Mouse (Mus musculus) MEL (cell line): Measurements from ENCODE around the gene Olfr56. TPM values are rescaled to one million over a fixed set of nuclear protein-coding genes. Genes with fewer than 3 reads are reported as not detected.

Experiments
- DNase-seq: peaks from one replicate; pipeline ENCODE4 v3.0.0; 2011; ENCODE audit warnings: low read depth, low spot score
- H3K27ac ChIP-seq: 2 replicates; pipeline ENCODE4 v1.5.1; 2012; ENCODE audit warnings: low read depth, mild to moderate bottlenecking, control low read depth, low read length, moderate library complexity; ENCODE audit not compliant: control insufficient read depth
- H3K27me3 ChIP-seq, 2 experiments: fragments of 150-350 bp in 1 of 2; sonication (generic) in 1 of 2; 2 replicates each; pipeline ENCODE4 v1.6.1; 2012; ENCODE audit warnings: low read length in 2 of 2, mild to moderate bottlenecking in 2 of 2, improper control_type of control experiment in 1 of 2, moderate library complexity in 1 of 2; ENCODE audit not compliant: insufficient read depth in 2 of 2, control insufficient read depth in 1 of 2
- H3K36me3 ChIP-seq, 2 experiments: 2 replicates each; pipeline ENCODE4 v1.6.1; 2012 to 2014; ENCODE audit warnings: low read length in 2 of 2, improper control_type of control experiment in 1 of 2, inconsistent platforms in 1 of 2, mild to moderate bottlenecking in 1 of 2; ENCODE audit not compliant: insufficient read depth in 2 of 2, control insufficient read depth in 1 of 2
- H3K4me1 ChIP-seq, 2 experiments: fragments of 150-350 bp in 1 of 2; sonication (generic) in 1 of 2; 2 replicates each; pipeline ENCODE4 v1.6.1; 2012; ENCODE audit warnings: low read length in 2 of 2, improper control_type of control experiment in 1 of 2, mild to moderate bottlenecking in 1 of 2; ENCODE audit not compliant: insufficient read depth in 2 of 2, control insufficient read depth in 1 of 2
- H3K4me3 ChIP-seq, 2 experiments: fragments of 150-350 bp in 1 of 2; sonication (generic) in 1 of 2; 2 replicates each; pipeline ENCODE4 v1.5.1; 2012; ENCODE audit warnings: low read depth in 2 of 2, low read length in 2 of 2, mild to moderate bottlenecking in 2 of 2, moderate library complexity in 2 of 2, control low read depth in 1 of 2, improper control_type of control experiment in 1 of 2; ENCODE audit not compliant: control insufficient read depth in 1 of 2, insufficient read depth in 1 of 2
- H3K79me2 ChIP-seq: 2 replicates; pipeline ENCODE4 v1.6.1; 2012; ENCODE audit warnings: mild to moderate bottlenecking, low read length, moderate library complexity; ENCODE audit not compliant: control insufficient read depth, poor library complexity, insufficient read depth
- H3K9ac ChIP-seq: 2 replicates; pipeline ENCODE4 v1.6.1; 2012; ENCODE audit warnings: low read depth, mild to moderate bottlenecking, control low read depth, low read length, moderate library complexity; ENCODE audit not compliant: control insufficient read depth, poor library complexity, severe bottlenecking
- H3K9me3 ChIP-seq: fragments of 150-350 bp; sonication (generic); replicated peaks from 2 replicates; pipeline ENCODE4 v1.6.1; 2012; ENCODE audit warnings: mild to moderate bottlenecking, low read length, improper control_type of control experiment, moderate library complexity; ENCODE audit not compliant: insufficient read depth
- CTCF ChIP-seq, 3 experiments: IDR thresholded peaks in 2 of 3; conservative IDR thresholded peaks in 1 of 3; 2 replicates each; pipeline ENCODE4 v1.5.1; 2011 to 2012; ENCODE audit warnings: low read length in 3 of 3, low read depth in 2 of 3, mild to moderate bottlenecking in 2 of 3, improper control_type of control experiment in 1 of 3, inconsistent platforms in 1 of 3, mixed read lengths in 1 of 3, moderate library complexity in 1 of 3; ENCODE audit not compliant: control insufficient read depth in 1 of 3, insufficient read depth in 1 of 3, poor library complexity in 1 of 3, severe bottlenecking in 1 of 3
- EP300 ChIP-seq, 2 experiments: IDR thresholded peaks; 2 replicates each; pipeline ENCODE4 v1.6.1; 2011; ENCODE audit warnings: improper control_type of control experiment in 2 of 2, low read length in 2 of 2, low read depth in 1 of 2, mild to moderate bottlenecking in 1 of 2
- GATA1 ChIP-seq: IDR thresholded peaks from 2 replicates; pipeline ENCODE4 v1.6.1; 2011; ENCODE audit warnings: low read depth, low read length, improper control_type of control experiment
- HCFC1 ChIP-seq: IDR thresholded peaks from 2 replicates; pipeline ENCODE4 v1.6.1; 2012; ENCODE audit warnings: low read depth, mild to moderate bottlenecking, inconsistent platforms, low read length, improper control_type of control experiment, moderate library complexity
- JUND ChIP-seq: IDR thresholded peaks from 2 replicates; pipeline ENCODE4 v1.6.1; 2011; ENCODE audit warnings: low read depth, mild to moderate bottlenecking, improper control_type of control experiment, low read length
- KAT2A ChIP-seq: conservative IDR thresholded peaks from 2 replicates; pipeline ENCODE4 v1.6.1; 2012; ENCODE audit warnings: low read depth, low read length, improper control_type of control experiment, inconsistent platforms
- MAFK ChIP-seq: IDR thresholded peaks from 2 replicates; pipeline ENCODE4 v1.6.1; 2011; ENCODE audit warnings: low read depth, mild to moderate bottlenecking, low read length, improper control_type of control experiment, borderline replicate concordance
- MYB ChIP-seq: IDR thresholded peaks from 2 replicates; pipeline ENCODE4 v1.6.1; 2011; ENCODE audit warnings: mild to moderate bottlenecking, low read depth, low read length, improper control_type of control experiment
- NRF1 ChIP-seq: IDR thresholded peaks from 2 replicates; pipeline ENCODE4 v1.6.1; 2014; ENCODE audit warnings: low read depth, mild to moderate bottlenecking, inconsistent platforms, low read length, improper control_type of control experiment, moderate library complexity; ENCODE audit not compliant: poor library complexity, insufficient read depth, severe bottlenecking
- POLR2AphosphoS2 ChIP-seq: IDR thresholded peaks from 2 replicates; pipeline ENCODE4 v1.6.1; 2011; ENCODE audit warnings: low read length, improper control_type of control experiment
- POLR2AphosphoS5 ChIP-seq: IDR thresholded peaks from 2 replicates; pipeline ENCODE4 v1.6.1; 2012; ENCODE audit warnings: low read depth, borderline replicate concordance, mild to moderate bottlenecking, inconsistent platforms, low read length, moderate library complexity, mixed read lengths
- RAD21 ChIP-seq: IDR thresholded peaks from 2 replicates; pipeline ENCODE4 v1.6.1; 2011; ENCODE audit warnings: mild to moderate bottlenecking, low read depth, low read length, improper control_type of control experiment
- SIN3A ChIP-seq: IDR thresholded peaks from 2 replicates; pipeline ENCODE4 v1.6.1; 2012; ENCODE audit warnings: low read length, improper control_type of control experiment, inconsistent platforms
- SMC3 ChIP-seq: IDR thresholded peaks from 2 replicates; pipeline ENCODE4 v1.6.1; 2011; ENCODE audit warnings: low read depth, low read length, improper control_type of control experiment
- TAL1 ChIP-seq: IDR thresholded peaks from 2 replicates; pipeline ENCODE4 v1.6.1; 2012; ENCODE audit warnings: mild to moderate bottlenecking, inconsistent platforms, low read length, moderate library complexity, mixed read lengths
- TBP ChIP-seq: IDR thresholded peaks from 2 replicates; pipeline ENCODE4 v1.8.0; 2011; ENCODE audit warnings: low read depth, low read length, improper control_type of control experiment
- TCF12 ChIP-seq: IDR thresholded peaks from 2 replicates; pipeline ENCODE4 v1.6.1; 2014; ENCODE audit warnings: low read depth, mild to moderate bottlenecking, inconsistent platforms, low read length, improper control_type of control experiment, moderate library complexity
- USF2 ChIP-seq, 2 experiments: IDR thresholded peaks; 2 replicates each; pipeline ENCODE4 v1.6.1; 2011 to 2012; ENCODE audit warnings: improper control_type of control experiment in 2 of 2, low read length in 2 of 2, borderline replicate concordance in 1 of 2, inconsistent platforms in 1 of 2, low read depth in 1 of 2, mild to moderate bottlenecking in 1 of 2; ENCODE audit not compliant: insufficient read depth in 1 of 2
- ZMIZ1 ChIP-seq: IDR thresholded peaks from 2 replicates; pipeline ENCODE4 v1.6.1; 2012; ENCODE audit warnings: low read depth, mild to moderate bottlenecking, inconsistent platforms, low read length, improper control_type of control experiment, moderate library complexity
- ZNF384 ChIP-seq: IDR thresholded peaks from 2 replicates; pipeline ENCODE4 v1.6.1; 2012; ENCODE audit warnings: low read depth, mild to moderate bottlenecking, inconsistent platforms, low read length, improper control_type of control experiment
- polyA plus RNA-seq, 2 experiments: library from polyadenylated mRNA; stranded (reverse) in 1 of 2; unstranded in 1 of 2; fragments of >175 nt in 1 of 2; fragments of >200 nt in 1 of 2; gene quantifications; 2 replicates each; pipeline versions ENCODE4 v1.2.1 to v1.2.4; 2012; ENCODE audit warnings: low replicate concordance in 2 of 2, low read depth in 1 of 2; ENCODE audit not compliant: insufficient read length in 2 of 2, insufficient read depth in 1 of 2, missing spikeins in 1 of 2
- total RNA-seq: library from RNA; depleted of rRNA; stranded (reverse); fragments of 300-350 nt; gene quantifications from 2 replicates; pipeline ENCODE4 v1.2.3, GENCODE M21; 2012

Gene Olfr56
- total and polyA plus RNA-seq, 3 experiments: 0.58 to 0.92 TPM; not detected in 1

DNA sequence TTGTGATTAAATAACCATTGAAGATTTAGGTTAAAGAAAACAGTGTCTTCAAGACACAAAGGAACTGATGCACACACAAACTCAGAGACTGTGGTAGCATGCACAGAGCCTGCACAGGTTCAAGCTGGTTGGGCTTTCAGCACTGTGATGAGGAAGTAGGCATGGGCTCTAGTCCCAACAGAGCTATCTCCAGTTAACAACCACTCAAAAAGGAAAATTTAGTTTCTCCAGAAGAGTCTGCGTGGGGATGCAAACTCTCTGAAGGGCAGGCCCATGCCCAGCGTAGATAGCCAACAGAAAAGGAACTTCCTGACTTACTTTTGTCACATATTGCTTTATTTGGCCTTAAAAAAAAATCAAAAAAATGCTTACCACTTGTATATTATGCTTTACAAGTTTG is 114.1 kb downstream of the Olfr56 start (continued):
- no peak for TF ChIP-seq POLR2AphosphoS5
- TF ChIP-seq, all 39 proteins: peak for 9

DNA sequence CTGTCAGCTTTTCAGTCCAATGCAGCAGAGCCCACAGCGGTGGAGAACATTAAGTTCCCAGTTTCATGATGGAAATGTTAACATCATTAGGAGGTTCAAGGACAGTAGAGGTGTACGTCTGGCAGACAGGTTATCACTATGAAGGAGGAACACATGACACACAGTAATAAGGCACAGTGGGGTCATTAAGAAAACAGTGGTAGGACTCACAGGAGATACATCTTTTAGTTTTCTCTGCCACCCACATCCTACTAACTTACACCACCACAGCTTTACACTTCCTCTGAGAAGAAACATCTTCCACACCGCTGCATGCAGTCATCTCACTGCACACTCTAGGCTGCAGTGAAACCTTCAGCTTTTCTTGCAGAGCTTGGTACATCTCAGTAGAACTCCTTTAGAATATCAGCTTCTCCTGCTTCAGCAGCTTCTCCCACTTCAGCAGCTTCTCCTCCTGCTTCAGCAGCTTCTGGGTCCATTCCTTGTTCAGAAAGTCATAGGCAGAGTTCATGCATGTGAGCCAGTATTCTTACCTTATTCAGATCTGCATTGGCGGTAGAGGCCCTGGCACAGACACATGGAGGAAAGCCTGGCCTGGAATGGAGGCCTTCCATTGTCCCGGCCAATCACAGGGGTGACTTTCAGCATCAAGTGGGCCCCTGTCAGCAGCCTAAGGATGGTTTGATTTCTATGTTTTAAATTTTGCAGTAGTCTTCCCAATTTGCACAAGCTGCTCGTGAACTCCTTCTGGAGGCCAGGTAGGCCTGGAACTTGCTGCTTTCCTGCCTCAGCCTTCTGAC is 115.4 kb downstream of the Olfr56 start:
- no peak for DNase-seq
- Histone ChIP-seq H3K79me2 (no peaks in the 10 kb centered on the region), H3K27ac (no peak overlapping the region), H3K9me3 (no peaks in the 10 kb centered on the region), H3K4me3 (no peak overlapping the region), H3K9ac (no peak overlapping the region), H3K27me3 (no peaks in the 10 kb centered on the region), H3K4me1 (peaks cover 26 to 34% of the 10 kb centered on the region in 2 experiments), H3K36me3 (peaks cover 6 to 37% of the 10 kb centered on the region in 2 experiments; a peak in 3 of 4 replicates)
- TF ChIP-seq ZNF384: no peak
- TF ChIP-seq USF2 (IDR thresholded peaks at IDR 0.05; ENCODE audit: borderline replicate concordance in 1 of 2, insufficient read depth in 1 of 2, low read depth in 1 of 2, low read length in 2 of 2): no peak

DNA sequence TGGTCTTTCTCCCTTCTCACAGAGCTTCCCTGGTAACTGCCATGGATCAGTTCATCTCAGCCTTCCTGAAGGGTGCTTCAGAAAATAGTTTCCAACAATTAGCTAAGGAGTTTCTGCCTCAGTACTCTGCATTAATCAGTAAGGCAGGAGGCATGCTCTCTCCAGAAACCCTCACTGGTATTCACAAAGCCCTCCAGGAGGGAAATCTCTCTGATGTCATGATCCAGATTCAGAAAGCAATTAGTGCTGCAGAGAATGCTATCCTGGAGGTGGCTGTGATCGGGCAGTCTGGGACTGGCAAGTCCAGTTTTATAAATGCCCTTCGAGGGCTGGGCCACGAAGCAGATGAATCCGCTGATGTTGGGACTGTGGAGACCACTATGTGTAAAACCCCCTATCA is 116.7 kb downstream of the Olfr56 start:
- H3K36me3 ChIP-seq: peaks cover 6 to 32% of the 10 kb centered on the region in 2 experiments; a peak in 3 of 4 replicates

More for the DNA sequence above, 116.7 kb downstream of the Olfr56 start:
- Histone ChIP-seq H3K9ac (no peak overlapping the region), H3K4me1 (peaks cover 16 to 21% of the 10 kb centered on the region in 2 experiments), H3K79me2 (no peaks in the 10 kb centered on the region), H3K27ac (no peak overlapping the region), H3K4me3 (no peak overlapping the region), H3K9me3 (no peaks in the 10 kb centered on the region), H3K27me3 (no peaks in the 10 kb centered on the region)
- no peak for DNase-seq
- no peak for TF ChIP-seq USF2 (IDR thresholded peaks at IDR 0.05; ENCODE audit: borderline replicate concordance in 1 of 2, insufficient read depth in 1 of 2, low read depth in 1 of 2, low read length in 2 of 2)
- TF ChIP-seq NRF1: no peak
- no peak for TF ChIP-seq MYB
- no peak for TF ChIP-seq GATA1
- no peak for TF ChIP-seq KAT2A
- TF ChIP-seq POLR2AphosphoS2: no peak
- no peak for TF ChIP-seq EP300 (IDR thresholded peaks at IDR 0.05; ENCODE audit: low read depth in 1 of 2, low read length in 2 of 2)
- no peak for TF ChIP-seq TAL1
- no peak for TF ChIP-seq SMC3
- no peak for TF ChIP-seq SIN3A
- no peak for TF ChIP-seq RAD21
- TF ChIP-seq HCFC1: no peak
- no peak for TF ChIP-seq TCF12
- TF ChIP-seq JUND: no peak
- TF ChIP-seq CTCF (IDR thresholded peaks at IDR 0.05 in 2 of 3, conservative IDR thresholded peaks at IDR 0.05 in 1 of 3; ENCODE audit: control insufficient read depth in 1 of 3, insufficient read depth in 1 of 3, low read depth in 2 of 3, low read length in 3 of 3, poor library complexity in 1 of 3, severe bottlenecking in 1 of 3): no peak
- no peak for TF ChIP-seq ZMIZ1
- no peak for TF ChIP-seq TBP
- TF ChIP-seq MAFK: no peak
